Mouse (Mus musculus) intestine, postnatal 0 days (tissue): ENCODE measurements at regions not wholly inside any gene's neighbourhood (a gene's known extent, or its start where the extent isn't known, plus 50 kb on each side); places are given as distances from the start of the nearest gene placed in this dataset.

ENCODE experiments used
- ATAC-seq: fragments of 200-750 bp; cut with Nextera tagmentation; 2 replicates; pipeline ENCODE4 v1.8.0; 2017; ENCODE audit warnings: mild to moderate bottlenecking, moderate TSS enrichment, moderate library complexity
- H3K27ac ChIP-seq: fragments of 300-500 bp; sonication (generic); 2 replicates; pipeline ENCODE4 v1.5.1; 2014; ENCODE audit warnings: mild to moderate bottlenecking, low read depth, low read length, moderate library complexity
- H3K27me3 ChIP-seq: fragments of 300-500 bp; sonication (generic); replicated peaks from 2 replicates; pipeline ENCODE4 v1.6.1; 2014; ENCODE audit warnings: low read length, mixed read lengths; ENCODE audit not compliant: control insufficient read depth, insufficient read depth
- H3K36me3 ChIP-seq: fragments of 300-500 bp; sonication (generic); 2 replicates; pipeline ENCODE4 v1.6.1; 2014; ENCODE audit warnings: mild to moderate bottlenecking, moderate library complexity; ENCODE audit not compliant: control insufficient read depth, insufficient read depth
- H3K4me1 ChIP-seq: fragments of 300-500 bp; sonication (generic); replicated peaks from 2 replicates; pipeline ENCODE4 v1.6.1; 2014; ENCODE audit warnings: antibody characterized with exemption, low read length, mixed read lengths; ENCODE audit not compliant: control insufficient read depth, insufficient read depth
- H3K4me2 ChIP-seq: fragments of 300-500 bp; sonication (generic); replicated peaks from 2 replicates; pipeline ENCODE4 v1.6.1; 2014; ENCODE audit warnings: low read depth, mild to moderate bottlenecking, moderate library complexity
- H3K4me3 ChIP-seq: fragments of 300-500 bp; sonication (generic); 2 replicates; pipeline ENCODE4 v1.5.1; 2014; ENCODE audit warnings: low read depth, low read length
- H3K9ac ChIP-seq: fragments of 300-500 bp; sonication (generic); 2 replicates; pipeline ENCODE4 v1.6.1; 2014; ENCODE audit warnings: mild to moderate bottlenecking, low read depth, low read length
- H3K9me3 ChIP-seq: fragments of 300-500 bp; sonication (generic); 2 replicates; pipeline ENCODE4 v1.6.1; 2016; ENCODE audit warnings: mixed run types; ENCODE audit not compliant: control insufficient read depth
- CTCF ChIP-seq: sonication (generic); IDR thresholded peaks from 2 replicates; pipeline ENCODE4 v1.5.1; 2016; ENCODE audit warnings: low read depth, mild to moderate bottlenecking, control low read depth, antibody characterized with exemption, moderate library complexity
- WGBS: fragments of 180-500 bp; shearing (Covaris S2); extraction: QIAGEN DNeasy Blood & Tissue Kit; methylation state at CpG from one replicate; pipeline ENCODE4 v1.1.7; 2014; 5-methylcytosine and 5-hydroxymethylcytosine counted together

DNA sequence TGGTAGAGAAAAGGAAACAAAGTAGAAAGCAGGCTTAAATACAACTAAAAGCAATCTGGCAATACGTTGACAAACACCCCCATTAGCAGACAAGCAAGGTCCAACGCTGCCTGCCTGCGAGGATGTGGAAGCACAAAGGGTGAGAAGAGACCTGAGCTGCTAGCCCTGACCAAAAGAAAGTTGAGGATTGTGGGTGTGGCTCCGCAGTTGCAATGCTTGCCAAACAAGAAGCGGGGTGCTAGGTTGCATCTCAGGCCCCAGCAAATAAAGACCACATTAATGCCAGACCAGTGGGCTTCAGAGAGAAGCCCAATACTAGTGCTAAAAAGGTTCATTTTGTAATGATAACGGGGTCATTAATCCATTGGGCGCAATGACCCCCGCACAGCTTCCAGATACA is 67.8 kb downstream of the Dlk1 start:
- TF ChIP-seq CTCF = no peak
- H3K4me3 ChIP-seq = no peak overlapping the region
- no peak for ATAC-seq
- no peaks in the 10 kb centered on the region for H3K27me3 ChIP-seq
- H3K36me3 ChIP-seq = no peaks in the 10 kb centered on the region
- no peak overlapping the region for H3K4me2 ChIP-seq
- no peaks in the 10 kb centered on the region for H3K4me1 ChIP-seq
- H3K9me3 ChIP-seq = no peaks in the 10 kb centered on the region
- H3K9ac ChIP-seq = no peak overlapping the region
- H3K27ac ChIP-seq = no peak overlapping the region
- 55% methylated on average over 8 of the region's 8 CpGs for WGBS

DNA sequence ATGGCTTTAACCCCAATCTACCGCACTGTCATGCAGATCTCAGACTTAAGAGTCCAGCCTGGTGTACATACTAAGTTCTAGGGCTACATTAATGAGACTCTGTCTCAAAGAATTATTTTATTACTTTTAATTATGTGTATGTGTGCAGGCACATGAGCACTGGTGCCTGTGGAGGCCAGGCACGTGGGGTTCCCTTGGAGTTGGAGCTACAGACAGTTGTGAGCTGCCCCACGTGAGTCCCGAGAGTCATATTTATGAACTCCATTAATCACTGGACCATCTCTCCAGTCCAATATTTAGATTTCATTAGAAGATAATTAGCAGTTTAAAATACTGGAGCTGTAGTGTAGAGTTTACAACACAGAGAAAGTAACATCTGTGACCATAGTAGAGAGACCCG is 67.2 kb downstream of the Dlk1 start:
- H3K4me1 ChIP-seq = no peaks in the 10 kb centered on the region
- no peak for TF ChIP-seq CTCF
- no peaks in the 10 kb centered on the region for H3K27me3 ChIP-seq
- H3K4me3 ChIP-seq = no peak overlapping the region
- no peaks in the 10 kb centered on the region for H3K9me3 ChIP-seq
- H3K4me2 ChIP-seq = no peak overlapping the region
- no peaks in the 10 kb centered on the region for H3K36me3 ChIP-seq
- H3K9ac ChIP-seq = no peak overlapping the region
- ATAC-seq = no peak
- no peak overlapping the region for H3K27ac ChIP-seq
- WGBS = 56% methylated on average over 5 of the region's 5 CpGs

DNA sequence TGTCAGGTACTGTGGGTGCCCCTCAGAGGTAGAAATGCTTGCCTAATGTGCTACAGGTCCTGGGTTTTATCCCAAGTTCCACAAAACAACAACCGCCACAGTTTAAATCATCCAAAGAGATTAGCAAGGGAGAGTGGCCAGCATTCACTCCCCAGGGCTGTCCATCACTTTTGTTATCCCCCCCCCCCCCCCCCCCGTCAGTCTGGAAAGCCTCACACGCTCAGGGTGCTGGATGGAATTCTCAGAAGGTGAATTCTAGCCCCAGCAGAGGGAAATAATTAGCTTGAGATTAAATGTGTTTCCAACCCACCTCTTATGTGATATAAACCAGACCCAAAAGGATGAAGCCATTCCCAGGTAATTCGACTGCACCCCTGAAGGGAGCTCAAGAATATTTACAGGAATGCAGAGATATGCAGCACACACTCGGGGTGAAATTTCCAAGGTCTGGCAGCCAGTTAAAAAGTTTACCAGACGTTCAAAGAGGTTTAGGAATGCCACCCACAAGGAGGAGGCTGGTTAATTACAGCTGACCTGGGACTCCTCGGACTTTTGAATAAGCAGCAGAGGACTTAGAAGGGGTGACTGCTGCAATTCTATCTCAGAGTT is 65.9 kb downstream of the Dlk1 start:
- 0 out of 2 replicates have a peak, but pooled peaks cover under 1% of the 10 kb centered on the region for H3K4me1 ChIP-seq

DNA sequence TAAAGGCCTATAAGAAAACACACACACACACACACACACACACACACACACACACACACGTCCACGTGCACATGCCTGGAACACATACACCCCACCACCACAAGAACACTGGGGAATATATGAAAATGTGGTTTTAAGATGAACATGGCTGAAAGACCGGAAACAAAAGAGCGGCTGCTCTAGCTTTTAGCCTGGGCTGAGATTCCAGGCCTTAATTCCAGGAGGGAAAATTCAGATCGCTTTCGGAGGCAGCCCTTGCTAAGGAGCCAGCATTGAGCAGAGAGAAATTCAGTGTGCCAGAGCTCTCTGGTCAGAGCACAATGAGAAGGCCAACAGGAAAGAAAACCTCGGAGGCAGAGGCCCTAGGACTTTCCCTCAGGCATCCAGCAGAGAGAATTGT is 65.1 kb downstream of the Dlk1 start:
- no peaks in the 10 kb centered on the region for H3K9me3 ChIP-seq
- no peaks in the 10 kb centered on the region for H3K27me3 ChIP-seq
- no peak overlapping the region for H3K4me3 ChIP-seq
- no peak for TF ChIP-seq CTCF
- no peak overlapping the region for H3K9ac ChIP-seq
- no peak for ATAC-seq
- H3K4me2 ChIP-seq = no peak overlapping the region
- no peak overlapping the region for H3K27ac ChIP-seq
- 73% methylated on average over 7 of the region's 7 CpGs for WGBS
- no peaks in the 10 kb centered on the region for H3K36me3 ChIP-seq
- H3K4me1 ChIP-seq = peaks cover 7% of the 10 kb centered on the region; the same call in 1 of the 2 replicates

More for the DNA sequence above, 65.9 kb downstream of the Dlk1 start:
- WGBS = 50% methylated on average over 7 of the region's 7 CpGs
- Histone ChIP-seq H3K36me3 (no peaks in the 10 kb centered on the region), H3K27ac (no peak overlapping the region), H3K9ac (no peak overlapping the region), H3K9me3 (no peaks in the 10 kb centered on the region), H3K27me3 (no peaks in the 10 kb centered on the region), H3K4me2 (no peak overlapping the region), H3K4me3 (no peak overlapping the region)
- ATAC-seq = no peak
- no peak for TF ChIP-seq CTCF

DNA sequence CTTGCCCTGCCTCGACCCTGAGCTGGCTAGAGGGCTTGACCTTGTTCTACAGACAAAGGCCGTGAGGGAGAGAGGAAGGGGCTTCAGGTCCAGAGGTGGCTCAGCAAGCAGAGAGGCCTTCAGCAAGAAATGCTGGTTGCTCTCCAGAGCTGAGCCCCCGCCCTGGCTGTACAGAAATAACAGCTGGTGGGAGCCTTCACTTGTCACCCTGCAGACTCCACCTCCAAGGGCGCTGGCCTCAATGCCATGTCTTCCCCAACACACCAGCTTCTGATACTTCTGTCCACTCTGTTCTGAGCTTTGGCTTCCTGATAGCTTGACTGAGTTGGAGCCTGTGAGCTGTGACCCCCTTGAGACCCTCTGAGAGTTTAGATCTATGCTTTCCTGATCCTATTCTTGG is 64.3 kb downstream of the Dlk1 start:
- no peak overlapping the region for H3K9ac ChIP-seq
- no peak overlapping the region for H3K27ac ChIP-seq
- no peak overlapping the region for H3K4me3 ChIP-seq
- no peak for TF ChIP-seq CTCF
- no peak overlapping the region for H3K4me2 ChIP-seq
- H3K36me3 ChIP-seq = no peaks in the 10 kb centered on the region
- peaks cover 11% of the 10 kb centered on the region; the same call in 1 of the 2 replicates for H3K4me1 ChIP-seq
- H3K9me3 ChIP-seq = no peaks in the 10 kb centered on the region
- 71% methylated on average over 4 of the region's 4 CpGs for WGBS
- no peak for ATAC-seq
- no peaks in the 10 kb centered on the region for H3K27me3 ChIP-seq

DNA sequence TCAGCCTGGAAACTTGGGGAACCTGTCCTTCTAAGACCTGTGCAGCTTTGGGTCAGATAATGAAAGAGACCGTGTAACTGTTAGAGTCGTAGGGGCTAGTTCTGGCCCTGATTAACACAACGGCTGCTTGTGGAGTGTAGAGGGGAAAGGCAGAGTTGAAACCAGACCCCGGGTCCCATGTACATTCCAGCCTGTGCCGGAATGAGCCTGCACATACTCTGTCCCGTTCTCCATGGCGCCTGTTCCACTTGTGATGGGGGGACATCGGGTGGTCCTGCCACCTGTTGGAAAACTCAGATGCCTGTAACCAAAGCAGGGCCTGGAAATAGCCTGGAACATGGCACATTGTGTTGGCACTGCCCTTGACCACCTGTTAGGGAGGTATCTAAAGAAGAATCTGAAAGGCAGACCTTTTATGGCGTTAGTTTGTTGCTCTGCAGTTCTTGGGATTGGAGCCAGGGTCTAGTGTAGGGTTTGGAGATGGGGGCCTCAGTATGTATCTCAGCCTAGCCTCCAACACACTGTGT is 61.7 kb downstream of the Dlk1 start:
- no peak for TF ChIP-seq CTCF
- H3K4me2 ChIP-seq = no peak overlapping the region
- 88% methylated on average over 9 of the region's 9 CpGs for WGBS
- H3K27me3 ChIP-seq = no peaks in the 10 kb centered on the region
- H3K27ac ChIP-seq = no peak overlapping the region
- no peaks in the 10 kb centered on the region for H3K9me3 ChIP-seq
- peaks cover 11% of the 10 kb centered on the region; the same call in 1 of the 2 replicates for H3K4me1 ChIP-seq
- H3K9ac ChIP-seq = no peak overlapping the region
- H3K36me3 ChIP-seq = no peaks in the 10 kb centered on the region
- ATAC-seq = no peak
- H3K4me3 ChIP-seq = no peak overlapping the region
